Mouse (Mus musculus) lung, postnatal 0 days (tissue): ENCODE measurements around the gene 1110065P20Rik. TPM values are rescaled to one million over a fixed set of nuclear protein-coding genes. Genes with fewer than 3 reads are reported as not detected.

Source experiments
- ATAC-seq: fragments of 200-750 bp; cut with Nextera tagmentation; 2 replicates; pipeline ENCODE4 v1.8.0; 2017; ENCODE audit warnings: moderate library complexity
- DNase-seq: peaks from one replicate; pipeline ENCODE4 v3.0.0-alpha.2; 2016; ENCODE audit warnings: low spot score
- H3K27ac ChIP-seq: fragments of 300-500 bp; sonication (generic); 2 replicates; pipeline ENCODE4 v1.5.1; 2014; ENCODE audit warnings: antibody characterized with exemption, mild to moderate bottlenecking, low read length, mixed read lengths
- H3K27me3 ChIP-seq: fragments of 300-500 bp; sonication (generic); replicated peaks from 2 replicates; pipeline ENCODE4 v1.6.1; 2014; ENCODE audit warnings: low read length, mixed read lengths; ENCODE audit not compliant: insufficient read depth
- H3K36me3 ChIP-seq: fragments of 300-500 bp; sonication (generic); 2 replicates; pipeline ENCODE4 v1.6.1; 2014; ENCODE audit warnings: low read length, mixed read lengths; ENCODE audit not compliant: insufficient read depth
- H3K4me1 ChIP-seq: fragments of 300-500 bp; sonication (generic); 2 replicates; pipeline ENCODE4 v1.6.1; 2014; ENCODE audit warnings: antibody characterized with exemption, low read depth, low read length, mixed read lengths; ENCODE audit not compliant: insufficient read depth
- H3K4me2 ChIP-seq: fragments of 300-500 bp; sonication (generic); replicated peaks from 2 replicates; pipeline ENCODE4 v1.6.1; 2014; ENCODE audit warnings: low read depth, mild to moderate bottlenecking, low read length, moderate library complexity, mixed read lengths
- H3K4me3 ChIP-seq: fragments of 300-500 bp; sonication (generic); 2 replicates; pipeline ENCODE4 v1.5.1; 2014; ENCODE audit warnings: low read depth, low read length
- H3K9ac ChIP-seq: fragments of 300-500 bp; sonication (generic); replicated peaks from 2 replicates; pipeline ENCODE4 v1.6.1; 2014; ENCODE audit warnings: low read depth, mild to moderate bottlenecking
- H3K9me3 ChIP-seq: fragments of 300-500 bp; sonication (generic); 2 replicates; pipeline ENCODE4 v1.6.1; 2016; ENCODE audit warnings: low read length, mixed read lengths
- CTCF ChIP-seq: IDR thresholded peaks from 2 replicates; pipeline ENCODE4 v1.5.1; 2016; ENCODE audit warnings: antibody characterized with exemption, mild to moderate bottlenecking
- EP300 ChIP-seq: IDR thresholded peaks from 2 replicates; pipeline ENCODE4 v1.6.1; 2016; ENCODE audit warnings: antibody characterized with exemption, mild to moderate bottlenecking, control low read depth
- WGBS: fragments of 180-500 bp; shearing (Covaris S2); extraction: QIAGEN DNeasy Blood & Tissue Kit; methylation state at CpG from one replicate; pipeline ENCODE4 v1.1.7; 2014; 5-methylcytosine and 5-hydroxymethylcytosine counted together
- polyA plus RNA-seq: library from polyadenylated mRNA; unstranded; fragments of >200 nt; fragmentation: Nextera tagmentation; extraction: Ambion mirVana; gene quantifications from 2 replicates; pipeline ENCODE4 v1.2.1, GENCODE M21; 2015

Gene 1110065P20Rik
- polyA plus RNA-seq, 1 experiment from 2014 or later = 68.7 TPM

GRCm38 (mm10) chr4:124811347-124811975 lies 39.5 kb downstream of the 1110065P20Rik start:
- H3K27me3 ChIP-seq = no peaks in the 10 kb centered on the region
- no peak overlapping the region for H3K4me2 ChIP-seq
- H3K9ac ChIP-seq = no peak overlapping the region
- H3K4me3 ChIP-seq = no peak overlapping the region
- no peak overlapping the region for H3K27ac ChIP-seq
- H3K36me3 ChIP-seq = peaks cover 6% of the 10 kb centered on the region; the same call in 1 of the 2 replicates
- DNase-seq = no peak
- no peaks in the 10 kb centered on the region for H3K9me3 ChIP-seq
- TF ChIP-seq EP300 (no peak), CTCF (no peak)
- 70% methylated on average over 9 of the region's 9 CpGs for WGBS
- no peak for ATAC-seq
- no peaks in the 10 kb centered on the region for H3K4me1 ChIP-seq

DNA sequence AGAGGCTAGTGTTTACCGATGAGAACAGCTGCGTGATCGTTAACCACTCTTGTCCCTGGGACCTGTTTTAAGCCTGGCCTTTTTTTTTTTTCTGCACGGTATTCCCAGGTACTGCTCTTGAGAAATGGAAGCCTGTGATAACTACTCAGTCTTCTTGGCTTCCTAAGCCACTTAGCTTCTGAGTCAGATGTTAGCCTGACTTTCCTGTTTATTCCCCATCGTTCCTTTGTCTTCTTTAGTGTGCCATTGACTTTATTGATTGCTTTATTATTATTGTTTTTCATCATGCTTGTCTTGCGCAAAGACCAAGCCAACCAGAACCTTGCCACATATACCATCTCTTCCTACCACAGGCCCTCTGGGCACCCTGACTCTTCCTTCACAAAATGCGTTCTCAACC lies 40.9 kb downstream of the 1110065P20Rik start:
- Histone ChIP-seq H3K27me3 (no peaks in the 10 kb centered on the region), H3K4me3 (no peak overlapping the region), H3K4me1 (no peaks in the 10 kb centered on the region), H3K4me2 (no peak overlapping the region), H3K9ac (no peak overlapping the region), H3K27ac (no peak overlapping the region), H3K36me3 (peaks cover 6% of the 10 kb centered on the region; the same call in 1 of the 2 replicates), H3K9me3 (no peaks in the 10 kb centered on the region)
- DNase-seq (no peak), ATAC-seq (no peak)
- TF ChIP-seq CTCF (no peak), EP300 (no peak)
- WGBS = 75% methylated on average over 7 of the region's 7 CpGs

- H3K27me3 ChIP-seq = no peaks in the 10 kb centered on the region
- H3K4me1 ChIP-seq = no peaks in the 10 kb centered on the region
- H3K27ac ChIP-seq = no peak overlapping the region
- no peak for TF ChIP-seq CTCF
- no peak for TF ChIP-seq EP300
- H3K36me3 ChIP-seq = peaks cover 13% of the 10 kb centered on the region; the same call in 1 of the 2 replicates
- ATAC-seq = no peak
- no peak overlapping the region for H3K4me2 ChIP-seq
- H3K4me3 ChIP-seq = no peak overlapping the region
- no peaks in the 10 kb centered on the region for H3K9me3 ChIP-seq
- DNase-seq = no peak
- no peak overlapping the region for H3K9ac ChIP-seq
- WGBS = 70% methylated on average over 7 of the region's 9 CpGs
These were observed 41.7 kb downstream of the 1110065P20Rik start for GRCm38 (mm10) chr4:124809136-124809883.

DNA sequence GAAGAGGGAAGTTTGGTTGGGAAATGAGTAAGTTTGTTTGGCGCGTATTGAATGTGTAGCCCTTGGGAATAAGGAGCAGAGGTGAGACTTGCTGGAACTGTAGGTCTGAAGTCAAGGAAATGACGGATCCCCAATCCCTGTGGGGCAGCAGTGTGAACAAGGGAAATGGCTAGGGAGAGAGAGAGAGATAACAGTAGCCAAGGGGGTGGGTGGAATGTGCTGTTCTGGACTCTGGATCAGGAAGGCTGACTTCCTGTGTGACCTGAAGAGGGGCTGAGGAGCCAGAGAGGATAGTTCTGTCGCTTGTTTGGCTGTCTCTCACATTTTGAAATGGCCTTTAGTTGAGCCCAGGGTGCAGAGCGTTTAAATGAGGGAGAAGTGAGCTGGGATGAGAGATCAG lies 42.5 kb downstream of the 1110065P20Rik start:
- ATAC-seq = no peak
- WGBS = 59% methylated on average over 5 of the region's 5 CpGs
- peaks cover 13% of the 10 kb centered on the region; the same call in 1 of the 2 replicates for H3K36me3 ChIP-seq

GRCm38 (mm10) chr4:124803406-124803805 lies 47.6 kb downstream of the 1110065P20Rik start:
- DNase-seq = no peak
- Histone ChIP-seq H3K36me3 (peaks cover 20% of the 10 kb centered on the region), H3K9ac (peak overlapping the region; percentile 78; the same call in 1 of the 2 replicates), H3K4me3 (peak overlapping the region; percentile 91; the same call in 1 of the 2 replicates), H3K4me1 (peaks cover 7% of the 10 kb centered on the region), H3K27ac (no peak overlapping the region), H3K27me3 (no peaks in the 10 kb centered on the region), H3K9me3 (no peaks in the 10 kb centered on the region), H3K4me2 (peak overlapping the region; percentile 91)
- ATAC-seq = no peak
- TF ChIP-seq CTCF (no peak), EP300 (no peak)
- 64% methylated on average over 6 of the region's 6 CpGs for WGBS

More for the DNA sequence above, 42.5 kb downstream of the 1110065P20Rik start:
- Histone ChIP-seq H3K4me3 (no peak overlapping the region), H3K4me1 (peaks cover under 1% of the 10 kb centered on the region; the same call in 1 of the 2 replicates), H3K9me3 (no peaks in the 10 kb centered on the region), H3K27ac (no peak overlapping the region), H3K27me3 (no peaks in the 10 kb centered on the region), H3K9ac (no peak overlapping the region), H3K4me2 (no peak overlapping the region)
- TF ChIP-seq EP300 (no peak), CTCF (no peak)
- DNase-seq = no peak
